Comparison of ENCODE assay signal across 8 mouse cellular contexts in the genomic region with DNA sequence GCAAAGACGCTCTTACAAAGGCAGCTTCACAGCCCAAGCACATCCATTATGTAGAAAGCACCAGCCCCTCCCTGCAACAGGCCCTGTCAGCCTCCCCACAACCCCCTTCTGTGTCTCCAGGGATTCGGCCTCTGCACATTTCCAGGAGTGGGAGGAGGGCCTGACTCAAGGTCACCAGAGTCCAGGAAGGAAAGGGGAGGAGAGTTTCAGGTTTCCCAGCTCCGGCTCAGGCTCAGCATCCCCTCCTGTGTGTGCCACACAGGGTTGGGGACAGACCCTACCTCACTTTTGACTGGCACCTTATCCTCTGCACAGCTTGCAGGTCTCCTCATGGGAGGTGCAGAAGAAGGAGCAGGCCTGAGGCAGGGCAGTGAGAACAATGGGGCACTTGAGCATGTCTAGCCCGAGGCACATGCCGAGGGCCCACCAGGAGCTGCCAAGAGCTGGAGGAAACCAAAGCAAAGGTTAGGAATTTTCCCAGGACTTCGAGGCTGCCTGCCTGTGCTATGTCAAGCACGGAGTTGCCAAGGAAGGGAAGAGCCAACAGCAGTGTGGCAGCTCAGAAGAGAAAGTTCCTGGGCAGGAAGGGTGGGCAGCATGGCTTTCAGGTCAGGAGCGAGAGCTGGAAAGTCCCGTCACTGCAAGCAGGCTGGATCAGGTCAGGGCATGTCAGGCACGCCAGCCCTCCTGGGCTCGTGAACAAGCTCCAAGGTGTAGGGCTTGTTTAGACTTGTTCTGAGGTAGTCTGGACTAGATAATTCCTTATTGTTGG. TPM values are rescaled to one million over a fixed set of nuclear protein-coding genes. Genes with fewer than 3 reads are reported as not detected.
DNase-seq lines count a peak whose midpoint lies in the region; ATAC-seq and TF ChIP-seq lines count a peak whose summit lies in the region.

No protein-coding gene starts in this region.

- DNase-seq in adrenal gland, postnatal 25 days = peak; percentile 44
- peak; percentile 99 for DNase-seq in heart, adult 11 months
- DNase-seq in kidney, adult 11 months = peak; percentile 72
- no peak for DNase-seq in cerebellum, adult 11-12 months
- DNase-seq in thymus, postnatal 25 days = no peak
- DNase-seq in gastrocnemius, adult 18-20 months (ENCODE audit: low spot score) = no peak

- peaks cover 14% of the 10 kb centered on the region for H3K9me3 ChIP-seq in ES-Bruce4 (replicated peaks; ENCODE audit: control insufficient read depth, insufficient read depth, low read length, poor library complexity, severe bottlenecking)
- no peaks in the 10 kb centered on the region for H3K9me3 ChIP-seq in midbrain, embryonic 12.5 days

- no peaks in the 10 kb centered on the region for H3K27me3 ChIP-seq in ES-Bruce4 (ENCODE audit: control insufficient read depth, insufficient read depth, low read length, poor library complexity, severe bottlenecking)
- no peaks in the 10 kb centered on the region for H3K27me3 ChIP-seq in midbrain, embryonic 12.5 days

- H3K4me3 ChIP-seq in ES-Bruce4 (ENCODE audit: low read depth, low read length) = peak overlapping the region; percentile 47
- H3K4me3 ChIP-seq in midbrain, embryonic 12.5 days = no peak overlapping the region

- H3K4me1 ChIP-seq in ES-Bruce4 (ENCODE audit: control insufficient read depth, insufficient read depth, low read length) = peaks cover 18% of the 10 kb centered on the region
- H3K4me1 ChIP-seq in midbrain, embryonic 12.5 days = peaks cover 10% of the 10 kb centered on the region

- TF ChIP-seq POLR2A in ES-Bruce4 (IDR thresholded peaks at IDR 0.05; ENCODE audit: insufficient read depth, low read length) = no peak

- H3K36me3 ChIP-seq in ES-Bruce4 (ENCODE audit: control insufficient read depth, insufficient read depth, low read length, poor library complexity, severe bottlenecking) = no peaks in the 10 kb centered on the region; the same call in 1 of the 2 replicates
- no peaks in the 10 kb centered on the region for H3K36me3 ChIP-seq in midbrain, embryonic 12.5 days

- H3K9ac ChIP-seq in ES-Bruce4 (ENCODE audit: low read depth, poor library complexity, severe bottlenecking) = peak overlapping the region; percentile 22
- no peak overlapping the region for H3K9ac ChIP-seq in midbrain, embryonic 12.5 days (replicated peaks)

- peak overlapping the region; percentile 92 for H3K27ac ChIP-seq in ES-Bruce4 (ENCODE audit: insufficient read depth, low read length)
- 0 out of 2 replicates have a peak overlapping the region, but pooled peaks have one; percentile 35 for H3K27ac ChIP-seq in midbrain, embryonic 12.5 days (replicated peaks)

- no peak for TF ChIP-seq EP300 in ES-Bruce4 (IDR thresholded peaks at IDR 0.05; ENCODE audit: insufficient read depth, low read depth, low read length)

- peak; percentile 38 for ATAC-seq in midbrain, embryonic 12.5 days (ENCODE audit: low FRiP score, low read depth)

- WGBS in midbrain, embryonic 12.5 days = 45% methylated on average over 11 of the region's 11 CpGs

- TF ChIP-seq CTCF in ES-Bruce4 (IDR thresholded peaks at IDR 0.05; ENCODE audit: low read depth, low read length) = no peak

- H3K4me2 ChIP-seq in midbrain, embryonic 12.5 days (replicated peaks) = no peak overlapping the region

RNA-seq across cellular contexts. Expression of gene Mmrn2, which starts 3.5 kb away (rescaled TPM):
- 1.3 and 1.7 TPM in 2 replicates for polyA plus RNA-seq in ES-Bruce4 (2011; ENCODE audit: insufficient read depth, insufficient read length, low read depth, missing spikeins)
- total RNA-seq in adrenal gland, postnatal 25 days (2021) = 26.1 and 31.2 TPM in 2 replicates
- 6.7 and 6.8 TPM in 2 replicates for polyA plus RNA-seq in midbrain, embryonic 12.5 days (2016; fragmentation: Nextera tagmentation; extraction: Ambion mirVana)
- 10 to 100 TPM in 1 of 2 experiments, 1 to 10 TPM in 1; 8.9 to 12.6 TPM for total RNA-seq in gastrocnemius, adult 18-20 months (2021)

RNA-seq across cellular contexts. Expression of gene Sncg, which starts 4.2 kb away (rescaled TPM):
- 2.2 and 3.2 TPM in 2 replicates for polyA plus RNA-seq in ES-Bruce4 (2011; ENCODE audit: insufficient read depth, insufficient read length, low read depth, missing spikeins)
- total RNA-seq in adrenal gland, postnatal 25 days (2021) = 7.4 and 9.7 TPM in 2 replicates
- polyA plus RNA-seq in midbrain, embryonic 12.5 days (2016; fragmentation: Nextera tagmentation; extraction: Ambion mirVana) = 50.9 and 63.4 TPM in 2 replicates
- 10 to 100 TPM in 1 of 2 experiments, 1 to 10 TPM in 1; 7.7 to 19.1 TPM for total RNA-seq in gastrocnemius, adult 18-20 months (2021)

RNA-seq across cellular contexts. Expression of gene Fam25c, which starts 23.5 kb away (rescaled TPM):
- polyA plus RNA-seq in ES-Bruce4 (2011; ENCODE audit: insufficient read depth, insufficient read length, low read depth, missing spikeins) = 3.5 and 5.7 TPM in 2 replicates
- total RNA-seq in adrenal gland, postnatal 25 days (2021) = not detected in 2 replicates
- not detected in 2 replicates for polyA plus RNA-seq in midbrain, embryonic 12.5 days (2016; fragmentation: Nextera tagmentation; extraction: Ambion mirVana)
- not detected for total RNA-seq in gastrocnemius, adult 18-20 months (2021)

Comparison
In these comparisons a context has a peak if more than half of its experiments do, and no peak if none do; other contexts are left out.
1. DNase-seq: peak in adrenal gland, postnatal 25 days (single experiment), heart, adult 11 months (single experiment) and kidney, adult 11 months (single experiment); none in cerebellum, adult 11-12 months (single experiment), thymus, postnatal 25 days (single experiment) and gastrocnemius, adult 18-20 months (single experiment).